Mouse (Mus musculus): ENCODE measurements around the gene Dmrt3.

The Dmrt3 gene

DNA sequence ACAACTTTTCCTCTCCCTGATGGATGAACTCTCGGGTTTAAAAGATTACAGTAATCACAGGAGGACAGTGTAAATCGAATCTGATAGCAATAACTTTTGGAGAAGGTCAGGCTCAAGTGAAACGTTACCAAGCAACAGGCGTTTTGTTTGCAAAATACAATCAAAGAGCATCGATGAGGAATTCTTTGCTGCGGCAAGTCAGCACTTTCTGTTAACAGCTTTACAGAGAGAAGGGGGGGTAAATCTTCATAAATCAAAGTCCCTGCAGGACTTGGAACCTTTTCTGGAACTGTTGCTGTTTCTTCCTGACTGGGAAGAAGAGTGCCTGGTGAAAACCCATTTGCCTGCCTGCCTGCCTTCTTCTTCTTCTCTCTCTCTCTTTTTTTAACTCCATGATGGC lies 5.8 kb downstream of the Dmrt3 start:
- in situ Hi-C loops (cut with MboI, MseI): loop anchor here (25.0 kb wide), 1 partner anchor 729 kb away; the partner anchor contains the start of gene Gm10053

GRCm38 (mm10) chr19:25622291-25623251 lies 12.5 kb downstream of the Dmrt3 start:
- in situ Hi-C loops (cut with MboI, MseI): loop anchor here (25.0 kb wide), 1 partner anchor 735 kb away; the partner anchor contains the start of gene Gm10053

- in situ Hi-C loops (cut with MboI, MseI): no loop called here
These were observed 18.4 kb downstream of the Dmrt3 start for GRCm38 (mm10) chr19:25628490-25628889.

- in situ Hi-C loops (cut with MboI, MseI): no loop called here
These were observed 25.0 kb downstream of the Dmrt3 start for GRCm38 (mm10) chr19:25635119-25635518.

DNA sequence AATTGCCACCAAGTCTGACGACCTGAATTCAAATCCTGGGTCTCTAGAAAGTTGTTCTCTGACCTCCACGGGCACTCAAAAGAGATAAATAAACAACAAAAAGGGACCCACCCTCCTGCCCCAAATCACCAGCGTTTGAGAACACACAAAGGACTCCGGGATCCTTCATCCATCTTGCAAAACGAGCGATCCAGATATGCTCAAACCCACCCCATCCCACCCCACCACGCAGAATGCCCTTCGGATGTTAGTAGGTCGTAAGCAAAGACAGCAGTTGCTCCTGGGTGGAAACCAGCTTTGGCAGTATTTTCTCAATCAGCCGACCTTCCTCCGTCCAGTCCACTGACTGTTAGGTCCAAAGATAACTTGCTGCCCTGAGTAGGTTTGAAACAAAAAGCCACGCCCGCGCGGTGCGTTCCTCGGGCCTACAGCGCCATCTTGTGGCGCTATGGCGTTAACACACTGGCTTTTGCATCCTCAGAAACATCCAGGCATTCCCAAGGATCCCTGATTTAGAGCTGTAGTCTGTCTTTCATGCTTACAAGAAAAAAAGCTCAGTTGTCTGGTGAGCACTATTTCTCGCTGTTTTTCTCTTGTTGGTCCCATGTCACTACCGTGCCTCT lies 25.6 kb downstream of the Dmrt3 start:
- in situ Hi-C loops (cut with MboI, MseI): no loop called here

GRCm38 (mm10) chr19:25638766-25639361 lies 28.8 kb downstream of the Dmrt3 start:
- in situ Hi-C loops (cut with MboI, MseI): no loop called here

- in situ Hi-C loops (cut with MboI, MseI): loop anchor here (10.0 kb wide), 1 partner anchor 1653 kb away; no protein-coding TSS in a partner anchor
These were observed 31.7 kb downstream of the Dmrt3 start for GRCm38 (mm10) chr19:25641786-25642185.

GRCm38 (mm10) chr19:25647136-25647535 lies 37.0 kb downstream of the Dmrt3 start:
- in situ Hi-C loops (cut with MboI, MseI): loop anchor here (10.0 kb wide), 1 partner anchor 1648 kb away; no protein-coding TSS in a partner anchor

GRCm38 (mm10) chr19:25648701-25649100 lies 38.6 kb downstream of the Dmrt3 start:
- in situ Hi-C loops (cut with MboI, MseI): loop anchor here (10.0 kb wide), 1 partner anchor 1646 kb away; no protein-coding TSS in a partner anchor

DNA sequence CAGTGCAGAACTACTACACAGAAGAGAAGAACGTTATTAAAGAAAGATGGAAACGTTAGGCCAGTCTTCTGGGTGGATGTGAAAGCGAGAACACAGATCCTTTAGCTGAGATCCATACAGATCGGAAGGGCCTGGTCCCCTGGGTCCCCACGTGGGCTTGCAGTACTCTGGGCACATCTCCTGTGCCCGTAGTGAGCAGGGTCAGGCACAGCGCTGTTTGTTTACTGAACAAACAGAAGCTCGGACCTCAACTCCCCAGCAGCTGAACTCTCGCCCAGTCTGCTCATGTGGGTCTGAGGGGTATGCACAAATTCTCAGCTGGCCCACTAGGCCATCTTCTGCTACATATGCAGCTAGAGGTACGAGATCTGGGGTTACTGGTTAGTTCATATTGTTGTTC lies 40.4 kb downstream of the Dmrt3 start:
- in situ Hi-C loops (cut with MboI, MseI): no loop called here

GRCm38 (mm10) chr19:25652560-25652959 lies 42.5 kb downstream of the Dmrt3 start:
- in situ Hi-C loops (cut with MboI, MseI): no loop called here

GRCm38 (mm10) chr19:25654034-25654749 lies 44.1 kb downstream of the Dmrt3 start:
- in situ Hi-C loops (cut with MboI, MseI): no loop called here

DNA sequence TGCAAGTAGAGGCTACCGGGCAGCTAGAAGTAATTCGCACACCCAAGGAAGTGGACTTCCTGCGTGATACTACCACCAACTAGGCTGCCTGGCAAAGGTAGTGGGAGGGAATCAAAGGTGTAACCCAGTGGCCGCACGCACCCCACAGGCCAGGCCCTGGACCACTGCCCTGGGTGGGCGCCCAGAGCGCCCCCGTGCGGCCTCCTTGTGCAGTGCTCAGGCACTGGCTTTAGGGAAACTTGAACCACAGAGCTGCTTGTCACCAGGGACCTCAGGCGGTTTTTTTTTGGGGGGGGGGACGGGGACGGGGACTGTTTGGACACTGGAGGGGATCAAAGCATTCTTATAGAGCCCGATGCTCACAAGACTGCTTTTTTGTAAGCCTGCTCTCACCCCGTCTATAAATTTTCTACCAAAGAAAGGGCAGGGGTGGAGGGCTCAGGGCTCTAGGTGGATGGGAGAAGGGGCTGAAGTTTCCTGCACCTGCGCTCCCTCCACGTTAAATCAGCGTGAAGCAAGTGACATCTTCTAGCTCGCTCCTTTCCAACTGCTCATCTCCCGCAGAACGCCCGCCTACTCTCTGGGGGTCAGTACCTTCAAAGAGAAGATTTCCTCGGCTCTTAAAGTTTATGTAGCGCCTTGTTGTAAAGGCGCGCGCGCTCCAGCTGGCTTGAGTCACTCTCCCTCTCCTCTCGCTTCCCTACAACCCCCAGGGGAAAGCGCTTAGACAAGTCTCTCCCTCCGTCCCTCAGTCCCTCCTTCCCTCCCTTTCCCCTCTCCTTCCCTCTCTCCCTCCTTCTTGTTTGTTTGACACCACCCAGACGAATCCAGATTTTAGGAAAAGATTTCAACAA lies 55.6 kb downstream of the Dmrt3 start:
- in situ Hi-C loops (cut with MboI, MseI): no loop called here

DNA sequence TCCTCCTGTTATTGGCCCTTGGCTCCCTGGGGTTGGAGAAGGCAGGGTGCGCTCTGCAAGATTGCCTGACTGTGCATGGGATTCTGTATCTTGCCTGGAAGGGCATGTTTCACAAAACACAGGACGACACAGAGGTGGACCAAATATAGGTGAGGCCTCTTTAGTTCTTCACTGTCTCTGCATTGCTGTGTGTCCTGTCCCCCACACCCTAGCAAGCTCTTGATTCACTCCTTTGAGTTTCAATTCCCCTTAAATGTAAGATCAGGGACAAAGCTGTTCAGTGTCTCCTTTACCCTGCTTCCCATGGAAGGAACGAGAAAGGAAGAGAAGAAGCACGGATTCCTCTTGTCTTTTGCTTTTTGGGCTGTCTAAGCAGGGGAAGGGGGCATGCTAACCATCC lies 57.7 kb downstream of the Dmrt3 start:
- in situ Hi-C loops (cut with MboI, MseI): no loop called here

DNA sequence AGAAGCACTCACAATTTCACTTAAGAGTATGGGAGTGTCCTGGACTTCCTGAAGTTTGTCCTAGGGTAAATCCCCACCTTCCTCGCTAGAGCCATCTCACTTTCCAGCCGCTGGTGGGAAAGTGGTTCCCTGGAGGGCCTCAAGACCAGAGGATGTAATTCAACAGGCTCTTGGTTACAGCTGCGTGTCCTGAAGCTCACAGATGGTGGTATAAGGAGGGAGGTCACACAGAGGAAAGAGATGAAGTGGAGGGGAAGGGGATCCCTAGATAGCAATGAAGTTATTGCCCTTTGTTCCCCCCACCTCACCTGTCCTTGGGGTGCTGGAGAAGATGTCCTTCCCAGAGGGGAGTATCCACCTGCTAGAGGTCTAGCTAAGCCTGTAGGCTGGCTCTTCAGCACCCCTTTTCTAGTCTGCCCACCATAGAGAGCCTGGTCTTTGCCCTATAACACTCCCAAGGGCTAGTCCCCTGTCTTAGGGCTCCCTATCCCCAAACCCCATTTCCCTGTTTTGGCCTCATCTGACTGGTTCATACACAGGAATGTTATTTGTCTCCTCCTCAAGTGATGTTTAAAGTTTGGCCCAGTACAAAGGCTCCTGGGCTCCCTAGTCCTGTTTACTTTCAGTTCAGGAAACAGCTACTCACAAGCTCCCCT lies 59.6 kb downstream of the Dmrt3 start:
- in situ Hi-C loops (cut with MboI, MseI): no loop called here

- in situ Hi-C loops (cut with MboI, MseI): no loop called here
These were observed 60.6 kb downstream of the Dmrt3 start for GRCm38 (mm10) chr19:25670571-25671285.

- in situ Hi-C loops (cut with MboI, MseI): no loop called here
These were observed 61.6 kb downstream of the Dmrt3 start for GRCm38 (mm10) chr19:25671681-25672080.

DNA sequence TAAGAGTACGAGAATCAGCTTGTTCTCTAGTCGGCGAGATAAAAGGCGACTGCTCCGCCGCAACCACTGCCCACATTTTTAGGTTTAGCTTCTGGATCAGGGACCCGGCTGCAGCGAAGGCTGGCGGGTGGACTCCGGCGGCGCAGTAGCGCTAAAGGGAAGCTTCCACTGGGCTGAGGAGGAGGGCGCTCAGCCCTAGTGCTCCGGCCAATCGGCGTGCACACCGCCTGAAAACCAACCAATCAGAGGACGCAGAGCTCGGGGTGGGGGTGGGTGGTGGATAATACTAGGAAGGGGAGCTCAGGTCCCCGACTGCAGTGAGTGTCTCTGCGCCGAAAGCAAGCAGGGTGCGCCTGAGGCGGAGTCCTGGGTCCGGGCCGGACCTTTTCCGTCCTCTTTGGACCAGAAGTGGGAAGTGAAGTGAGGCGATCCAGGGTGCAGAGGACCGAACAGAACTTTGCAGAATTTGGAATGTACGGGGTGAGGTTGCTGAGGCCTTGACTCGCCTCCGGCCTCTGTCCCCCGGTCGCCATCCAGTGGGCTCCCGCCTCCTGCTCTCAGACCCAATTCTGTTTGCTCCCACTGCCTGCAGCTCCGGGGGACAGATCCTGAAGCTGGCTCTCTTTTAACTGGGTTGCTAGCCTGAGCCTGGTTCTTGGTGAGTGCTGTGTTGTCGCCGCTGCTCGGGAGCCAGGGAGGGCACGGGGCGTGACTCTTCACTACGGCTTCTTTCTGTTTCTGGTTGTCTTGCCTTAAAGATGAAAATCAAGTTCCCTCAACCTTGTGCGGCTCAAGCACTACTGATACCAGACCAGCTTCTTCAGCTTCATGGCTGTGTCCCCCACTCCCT lies 62.2 kb downstream of the Dmrt3 start, which contains the start of gene Dmrt2:
Gene Dmrt2, plus strand, starts transcription at position 311 of the 850 bp plus-strand sequence.
- in situ Hi-C loops (cut with MboI, MseI): no loop called here
